ENCODE assay signal across 8 mouse cellular contexts in the genomic region with DNA sequence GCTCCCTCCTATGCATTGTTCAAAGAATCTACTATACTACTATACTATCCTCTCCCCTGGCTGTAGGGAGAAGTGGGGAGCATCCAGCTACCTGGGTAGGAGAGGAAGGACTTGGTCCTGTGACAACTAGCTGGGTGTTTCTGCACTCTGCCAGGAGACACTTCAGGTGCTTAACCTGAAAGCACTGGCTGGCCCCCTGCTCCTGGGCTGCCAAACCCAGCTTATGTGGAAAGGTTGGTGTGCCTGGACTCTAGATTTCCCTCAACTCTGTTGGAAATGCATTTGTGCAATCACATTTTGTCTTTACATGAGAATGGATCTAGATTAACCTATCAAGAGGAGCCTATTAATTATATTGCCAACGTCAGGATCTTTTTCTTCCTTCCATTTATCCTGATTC. TPM values are rescaled to one million over a fixed set of nuclear protein-coding genes. Genes with fewer than 3 reads are reported as not detected.
A peak's percentile ranks its signal among the peaks of the same experiment; 100 is the strongest.
DNase-seq lines count a peak whose midpoint lies in the region; ATAC-seq and TF ChIP-seq lines count a peak whose summit lies in the region.

No protein-coding gene starts in this region.

- no peak for TF ChIP-seq POLR2A in myocyte (IDR thresholded peaks at IDR 0.05; ENCODE audit: insufficient read length, low read depth)

- H3ac ChIP-seq in myocyte (ENCODE audit: control insufficient read depth, insufficient read length) = peak overlapping the region; percentile 57

- no peak for DNase-seq in kidney, postnatal 0 days (ENCODE audit: low spot score)
- no peak for DNase-seq in kidney, postnatal 14 days
- DNase-seq in forebrain, embryonic 11.5 days (ENCODE audit: low spot score) = no peak
- no peak for DNase-seq in thymus, postnatal 4 days
- no peak for DNase-seq in left cerebral cortex, adult 8-10 months (ENCODE audit: low spot score in 2 of 2)
- no peak for DNase-seq in thymus, adult 18-20 months

- ATAC-seq in kidney, postnatal 0 days (replicated peaks; ENCODE audit: low FRiP score, low read depth) = no peak
- ATAC-seq in forebrain, embryonic 11.5 days (replicated peaks; ENCODE audit: low FRiP score) = no peak
- no peak for ATAC-seq in intestine, embryonic 16.5 days

- H3K9me3 ChIP-seq in kidney, postnatal 0 days (replicated peaks; ENCODE audit: low read length) = no peaks in the 10 kb centered on the region
- H3K9me3 ChIP-seq in forebrain, embryonic 11.5 days (ENCODE audit: control insufficient read depth, low read length) = no peaks in the 10 kb centered on the region
- no peaks in the 10 kb centered on the region for H3K9me3 ChIP-seq in intestine, embryonic 16.5 days (ENCODE audit: control insufficient read depth, low read length)

- H3K4me1 ChIP-seq in kidney, postnatal 0 days (replicated peaks; ENCODE audit: insufficient read depth, low read length) = peaks cover 18% of the 10 kb centered on the region
- H3K4me1 ChIP-seq in forebrain, embryonic 11.5 days (replicated peaks; ENCODE audit: control insufficient read depth, insufficient read depth, low read length) = peaks cover 9% of the 10 kb centered on the region
- peaks cover 18% of the 10 kb centered on the region for H3K4me1 ChIP-seq in intestine, embryonic 16.5 days (ENCODE audit: control insufficient read depth, insufficient read depth, low read length)

- H3K4me2 ChIP-seq in kidney, postnatal 0 days (ENCODE audit: low read length) = peak overlapping the region; percentile 93
- peak overlapping the region; percentile 87; the same call in 1 of the 2 replicates for H3K4me2 ChIP-seq in forebrain, embryonic 11.5 days (ENCODE audit: low read depth, low read length, severe bottlenecking)
- H3K4me2 ChIP-seq in intestine, embryonic 16.5 days (ENCODE audit: low read depth, low read length) = peak overlapping the region; percentile 72
- H3K4me2 ChIP-seq in myocyte (ENCODE audit: low read depth) = peak overlapping the region; percentile 72

- TF ChIP-seq CTCF in kidney, postnatal 0 days (IDR thresholded peaks at IDR 0.05; ENCODE audit: low read depth) = no peak

- WGBS in kidney, postnatal 0 days = 81% methylated on average over 1 of the region's 1 CpGs
- 71% methylated on average over 1 of the region's 1 CpGs for WGBS in forebrain, embryonic 11.5 days
- 69% methylated on average over 1 of the region's 1 CpGs for WGBS in intestine, embryonic 16.5 days

- H3K9ac ChIP-seq in kidney, postnatal 0 days (ENCODE audit: low read depth, low read length) = no peak overlapping the region; the same call in 1 of the 2 replicates
- H3K9ac ChIP-seq in forebrain, embryonic 11.5 days (ENCODE audit: low read length) = peak overlapping the region; percentile 83
- peak overlapping the region; percentile 86 for H3K9ac ChIP-seq in intestine, embryonic 16.5 days (ENCODE audit: low read depth, low read length)

- peak overlapping the region; percentile 58; the same call in 1 of the 2 replicates for H3K4me3 ChIP-seq in kidney, postnatal 0 days (replicated peaks; ENCODE audit: low read depth, low read length)
- H3K4me3 ChIP-seq in forebrain, embryonic 11.5 days (ENCODE audit: low read depth, low read length) = no peak overlapping the region
- peak overlapping the region; percentile 66; the same call in 1 of the 2 replicates for H3K4me3 ChIP-seq in intestine, embryonic 16.5 days (ENCODE audit: low read length)
- H3K4me3 ChIP-seq in myocyte = peak overlapping the region; percentile 78

- no peaks in the 10 kb centered on the region; the same call in 1 of the 2 replicates for H3K36me3 ChIP-seq in kidney, postnatal 0 days (ENCODE audit: insufficient read depth, low read length)
- H3K36me3 ChIP-seq in forebrain, embryonic 11.5 days (ENCODE audit: control insufficient read depth, insufficient read depth, low read length) = no peaks in the 10 kb centered on the region
- 0 out of 2 replicates have a peak, but pooled peaks cover 2% of the 10 kb centered on the region for H3K36me3 ChIP-seq in intestine, embryonic 16.5 days (ENCODE audit: control insufficient read depth, insufficient read depth, low read length)
- peaks cover 5% of the 10 kb centered on the region for H3K36me3 ChIP-seq in myocyte (ENCODE audit: control insufficient read depth, insufficient read depth)

- no peaks in the 10 kb centered on the region for H3K27me3 ChIP-seq in kidney, postnatal 0 days (ENCODE audit: insufficient read depth, low read length)
- H3K27me3 ChIP-seq in forebrain, embryonic 11.5 days (ENCODE audit: control insufficient read depth, insufficient read depth, low read length) = no peaks in the 10 kb centered on the region
- peaks cover 12% of the 10 kb centered on the region for H3K27me3 ChIP-seq in intestine, embryonic 16.5 days (replicated peaks; ENCODE audit: control insufficient read depth, insufficient read depth, low read length)
- H3K27me3 ChIP-seq in myocyte (ENCODE audit: control insufficient read depth, insufficient read depth, insufficient read length) = no peaks in the 10 kb centered on the region

- peaks cover 34% of the 10 kb centered on the region for H3K79me2 ChIP-seq in myocyte (ENCODE audit: control insufficient read depth, insufficient read depth)

- H3K27ac ChIP-seq in kidney, postnatal 0 days = peak overlapping the region; percentile 77; the same call in 1 of the 2 replicates
- H3K27ac ChIP-seq in forebrain, embryonic 11.5 days (ENCODE audit: low read depth, low read length) = no peak overlapping the region
- peak overlapping the region; percentile 89 for H3K27ac ChIP-seq in intestine, embryonic 16.5 days (ENCODE audit: low read length)

TF ChIP-seq in myocyte, 11 proteins besides CTCF, POLR2A, EP300 and RAD21:
- TF ChIP-seq REST (IDR thresholded peaks at IDR 0.05; ENCODE audit: insufficient read depth, insufficient read length) (no peak), TCF3 (IDR thresholded peaks at IDR 0.05; ENCODE audit: insufficient read length, low read depth) (no peak), CEBPB (IDR thresholded peaks at IDR 0.05; ENCODE audit: insufficient read depth, poor library complexity, severe bottlenecking) (no peak), MYOD1 (IDR thresholded peaks at IDR 0.05; ENCODE audit: control insufficient read depth in 1 of 3, insufficient read length in 2 of 3, low read depth in 2 of 3) (no peak), MYOG (IDR thresholded peaks at IDR 0.05; ENCODE audit: control insufficient read depth in 1 of 3, insufficient read depth in 1 of 3, insufficient read length in 2 of 3, low read depth in 2 of 3) (no peak), USF1 (IDR thresholded peaks at IDR 0.05; ENCODE audit: low read depth) (no peak), E2F4 (IDR thresholded peaks at IDR 0.05; ENCODE audit: insufficient read depth) (no peak), MAX (IDR thresholded peaks at IDR 0.05; ENCODE audit: low read depth) (no peak), SRF (IDR thresholded peaks at IDR 0.05; ENCODE audit: control insufficient read depth, insufficient read length, low read depth) (no peak), TCF12 (IDR thresholded peaks at IDR 0.05; ENCODE audit: insufficient read depth, poor library complexity, severe bottlenecking) (no peak), POLR2AphosphoS2 (IDR thresholded peaks at IDR 0.05; ENCODE audit: insufficient read length, low read depth) (no peak)

RNA-seq across cellular contexts. Expression of a gene that starts 0.5 kb away (rescaled TPM):
- polyA plus RNA-seq in kidney, postnatal 0 days (2015; fragmentation: Nextera tagmentation; extraction: Ambion mirVana) = 7.8 and 8.7 TPM in 2 replicates
- 6.0 and 8.1 TPM in 2 replicates for polyA plus RNA-seq in forebrain, embryonic 11.5 days (2014; fragmentation: Nextera tagmentation; extraction: Ambion mirVana)
- polyA plus RNA-seq in intestine, embryonic 16.5 days (2015; fragmentation: Nextera tagmentation; extraction: Ambion mirVana) = 11.8 and 13.9 TPM in 2 replicates
- polyA plus RNA-seq in myocyte (2012; fragmentation: generic; extraction: Trizol) = 68.1 TPM
- 10 to 100 TPM; 18.6 to 34.2 (median 26.6) TPM for total RNA-seq in left cerebral cortex, adult 8-10 months (2022)
